Mouse (Mus musculus): ENCODE data around the gene Gm20390.

DNA sequence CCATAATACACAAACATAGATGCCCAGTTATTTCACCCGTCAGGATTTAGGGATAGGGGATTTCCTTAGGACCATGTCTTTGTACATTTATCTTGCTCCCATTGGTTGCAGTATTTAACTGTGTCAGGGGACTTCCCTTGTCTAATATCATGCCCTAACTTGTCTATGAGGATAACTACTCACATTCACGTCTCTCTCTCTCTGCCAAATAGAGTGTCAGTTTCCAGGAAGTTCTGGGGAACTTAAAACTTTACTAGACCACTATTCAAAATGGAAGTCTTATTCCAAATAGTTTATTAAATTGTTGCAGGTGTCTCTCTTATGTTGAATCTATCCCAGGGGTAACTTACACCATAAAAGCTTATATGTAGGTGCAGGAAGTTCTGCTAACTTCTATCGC lies 56.5 kb downstream of the Gm20390 start:
- TF ChIP-seq POLR2A (IDR thresholded peaks at IDR 0.05; ENCODE audit: borderline replicate concordance, insufficient read depth, low read length) (no peak), CTCF (IDR thresholded peaks at IDR 0.05; ENCODE audit: borderline replicate concordance, insufficient read depth, low read depth, low read length) (no peak)
